Mouse (Mus musculus) embryo, embryonic 10.5 days (tissue): ENCODE measurements around the gene Sh3kbp1.

Source experiments
- DNase-seq: peaks from one replicate; pipeline ENCODE4 v3.0.0-alpha.2; 2015; ENCODE audit warnings: low spot score

Gene Sh3kbp1

DNA sequence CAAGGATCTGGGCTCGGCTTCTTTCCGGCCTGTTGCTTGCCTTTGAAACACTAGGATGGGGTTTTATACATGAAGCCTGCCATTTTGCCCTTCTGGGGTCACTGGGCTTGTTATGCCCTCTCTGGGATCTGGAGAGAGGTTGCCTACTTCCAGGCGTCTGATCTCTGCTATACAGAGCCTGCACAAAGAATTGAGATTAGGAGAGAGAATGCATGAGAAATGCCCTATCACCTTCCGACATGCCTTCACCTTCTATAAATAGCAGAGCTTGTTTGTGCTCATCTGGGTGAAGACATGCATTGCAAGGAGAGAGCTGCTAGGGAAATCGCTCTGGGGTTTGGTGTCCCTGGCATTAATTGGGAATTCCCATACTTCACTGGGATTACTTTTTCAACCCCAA, 301.1 kb downstream of the Sh3kbp1 start:
- DNase-seq, result no peak

DNA sequence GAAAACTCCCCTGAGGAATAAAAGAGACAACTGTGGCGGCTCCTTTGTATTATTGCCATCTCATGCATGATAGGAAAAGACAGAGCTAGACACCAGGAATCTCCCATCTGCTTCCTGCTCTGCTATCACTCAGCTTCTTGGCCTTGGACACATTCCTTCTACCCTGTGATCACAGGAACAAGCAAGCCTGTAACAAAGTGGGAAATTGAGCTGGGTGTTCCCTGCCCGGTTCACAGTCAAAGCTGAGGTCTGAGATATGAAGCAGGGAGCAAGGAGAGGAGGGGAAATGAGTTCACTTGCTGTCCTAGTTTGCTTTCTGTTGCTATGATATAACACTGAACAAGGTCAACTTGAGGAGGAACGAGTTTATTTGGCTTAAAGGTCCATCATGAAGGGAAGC, 301.8 kb downstream of the Sh3kbp1 start:
- DNase-seq, result no peak

DNA sequence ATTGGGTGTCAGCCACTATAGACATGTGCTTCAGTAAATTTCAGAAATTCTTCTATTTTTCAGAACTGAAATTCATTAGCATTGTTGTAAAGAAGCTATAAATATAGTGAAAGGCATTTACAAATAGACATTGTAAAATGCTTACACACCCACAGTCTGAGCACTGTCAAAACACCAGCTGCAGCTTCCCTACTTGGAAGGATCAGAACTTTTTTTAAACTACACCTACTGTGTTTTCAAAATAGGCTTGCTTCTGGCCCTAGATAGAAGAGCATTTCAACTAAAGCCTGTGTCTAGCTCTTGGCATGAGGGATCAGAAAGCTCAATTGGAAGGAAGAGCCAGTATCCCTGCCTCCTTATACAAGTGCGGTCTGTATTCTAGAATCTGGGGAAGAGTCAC, 305.0 kb downstream of the Sh3kbp1 start:
- DNase-seq, result no peak

DNA sequence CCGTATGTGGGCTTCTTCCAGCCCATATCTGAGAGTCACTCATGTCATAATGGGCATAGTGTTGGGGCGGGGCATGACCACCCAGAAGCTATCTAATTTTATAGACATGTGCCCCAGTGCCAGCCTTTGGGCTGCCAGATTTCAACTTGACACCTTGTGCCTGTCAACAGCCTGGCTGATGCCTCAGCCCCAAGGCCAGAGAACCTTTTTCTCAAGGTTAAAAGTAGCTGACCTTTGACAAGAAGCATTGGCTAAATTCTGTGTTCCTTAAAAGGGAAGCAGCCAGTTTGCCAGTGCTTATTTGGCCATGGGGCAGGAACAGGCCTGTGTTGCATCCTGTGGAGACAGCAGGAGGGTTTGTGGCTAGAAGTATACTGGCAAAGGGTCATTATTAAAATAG, 315.5 kb downstream of the Sh3kbp1 start:
- no peak for DNase-seq

DNA sequence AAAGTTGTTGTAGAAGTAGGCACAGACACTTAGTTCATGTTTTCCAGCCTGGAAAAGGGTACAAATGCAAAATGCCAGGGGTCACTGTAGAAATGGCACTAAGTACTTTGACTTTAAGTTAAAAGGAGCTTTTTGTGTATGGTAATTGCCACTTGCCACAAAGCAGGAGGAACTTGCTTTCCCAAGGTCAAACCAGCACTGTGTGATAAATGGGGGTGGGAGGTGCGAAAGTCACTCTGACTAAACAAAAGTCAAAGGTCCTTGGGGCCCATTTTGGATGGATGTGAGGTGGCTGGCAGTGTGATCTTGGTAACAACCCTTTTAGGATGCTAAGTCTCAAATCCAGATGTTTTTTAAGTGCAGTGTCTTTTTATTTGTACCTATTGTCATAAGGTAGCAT, 316.5 kb downstream of the Sh3kbp1 start:
- DNase-seq, result peak; percentile 6

DNA sequence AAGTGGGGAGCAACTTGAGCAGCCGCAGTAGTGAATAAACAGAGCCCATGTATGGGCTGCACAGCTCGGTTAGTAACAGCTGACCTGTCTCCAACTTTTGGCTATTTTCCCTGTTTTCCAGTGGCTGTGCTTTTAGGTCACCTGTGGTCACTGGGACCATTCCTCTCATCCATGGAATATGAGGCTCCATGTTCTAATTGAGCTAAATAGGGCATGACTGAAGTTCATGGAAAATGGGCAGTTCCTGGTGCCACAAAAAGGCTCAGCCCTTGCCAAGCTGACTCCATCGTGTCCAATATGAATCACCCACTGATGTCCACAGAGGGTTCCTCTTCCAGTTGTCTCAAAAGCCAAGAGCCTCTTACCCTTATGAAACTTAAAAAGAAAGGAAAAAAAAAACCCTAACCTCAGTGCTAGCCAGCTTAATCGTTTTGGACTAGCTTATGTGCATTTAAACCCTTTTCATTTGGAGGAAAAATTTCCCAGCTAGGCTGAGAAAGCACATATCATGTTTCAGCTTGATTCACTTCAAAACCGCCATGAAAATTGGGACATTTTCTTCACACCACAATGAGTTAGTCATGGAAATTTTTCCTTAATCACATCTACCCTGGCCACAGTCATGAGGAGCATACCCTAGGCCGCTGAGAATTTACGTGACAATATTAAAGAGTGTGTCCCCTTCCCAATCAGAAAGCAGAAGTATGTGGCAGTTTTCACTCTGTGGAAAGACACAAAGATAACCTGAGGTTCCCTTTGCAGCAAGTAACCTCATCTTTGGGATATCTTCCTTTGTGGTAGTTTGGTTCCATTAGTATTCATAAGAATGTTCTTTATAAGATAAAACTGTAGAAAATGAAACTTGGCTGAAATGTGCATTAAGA, 326.7 kb downstream of the Sh3kbp1 start:
- DNase-seq, result no peak

DNA sequence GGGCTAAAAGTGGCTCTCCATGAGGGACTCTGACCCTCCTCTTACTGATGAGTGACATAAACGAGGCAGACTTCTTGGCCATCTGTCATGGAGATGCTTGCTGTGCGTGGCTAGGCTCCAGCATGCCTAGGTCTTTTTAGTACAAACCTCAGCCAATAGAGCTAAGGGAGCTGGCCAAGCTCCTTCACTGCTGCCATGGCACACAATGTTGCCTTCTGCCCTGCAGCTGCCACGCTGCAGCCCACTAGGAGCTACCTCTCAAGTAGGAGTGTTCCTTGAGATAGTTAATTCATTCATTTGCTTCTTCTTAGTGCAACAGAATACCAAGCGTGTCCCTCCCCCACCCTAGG, 327.3 kb downstream of the Sh3kbp1 start:
- DNase-seq, result no peak

DNA sequence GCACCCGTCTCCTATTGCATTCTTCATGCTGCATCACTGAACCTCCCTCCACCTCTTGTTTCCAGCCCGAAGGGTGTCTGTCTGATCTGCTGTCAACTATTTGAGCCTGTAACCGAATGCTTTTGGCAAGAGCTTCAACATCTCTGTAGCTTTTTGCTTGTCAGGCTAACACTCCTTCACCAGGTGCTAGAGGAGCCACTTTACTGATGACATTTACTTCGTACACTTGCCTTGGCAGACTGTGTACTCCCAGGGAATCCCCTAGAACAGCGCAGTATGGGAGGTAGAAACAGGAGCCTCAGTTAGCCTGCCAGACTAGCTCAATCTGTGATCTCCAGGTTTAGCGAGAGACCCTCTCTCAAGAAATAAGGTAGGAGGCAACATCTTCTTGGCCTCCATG, 328.4 kb downstream of the Sh3kbp1 start:
- DNase-seq, result no peak

DNA sequence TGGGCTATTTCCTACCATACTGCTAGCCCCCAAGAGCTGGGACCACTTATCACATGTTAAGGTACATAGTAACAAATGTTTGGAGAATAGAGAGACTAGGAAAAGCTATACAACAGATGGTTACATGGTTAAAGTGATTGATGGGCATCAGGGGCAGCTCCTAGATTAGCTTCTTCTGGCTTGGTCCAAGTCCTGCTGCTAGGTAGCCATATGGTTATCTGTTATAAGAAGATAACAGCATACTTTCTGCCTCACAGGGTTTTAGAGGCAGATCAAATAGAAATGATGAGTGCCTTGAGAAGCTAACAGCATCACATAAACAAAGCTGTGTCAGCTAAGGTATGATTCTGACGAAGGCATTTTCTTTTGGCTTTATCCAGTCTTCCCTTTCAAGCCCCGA, 334.3 kb downstream of the Sh3kbp1 start:
- DNase-seq, result no peak

DNA sequence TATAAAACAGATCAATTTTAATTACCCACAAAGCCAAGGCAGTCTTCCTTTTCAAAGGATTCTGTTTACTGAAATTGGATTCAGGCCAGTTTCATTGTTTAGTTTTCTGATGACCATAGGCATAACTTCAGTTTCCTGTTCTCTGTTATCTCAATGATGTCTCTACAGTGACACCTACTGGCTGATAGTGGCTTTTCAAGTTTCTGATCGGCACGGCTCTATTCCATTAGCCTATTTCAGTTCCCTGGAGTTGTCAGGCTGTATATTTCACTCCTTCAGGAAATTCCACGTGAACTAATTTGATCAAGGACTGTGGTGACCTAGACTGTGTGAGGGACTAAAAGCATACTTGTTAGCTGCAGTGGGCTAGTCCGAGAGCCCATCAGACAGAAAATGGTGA, 336.2 kb downstream of the Sh3kbp1 start:
- peak; percentile 84 for DNase-seq

DNA sequence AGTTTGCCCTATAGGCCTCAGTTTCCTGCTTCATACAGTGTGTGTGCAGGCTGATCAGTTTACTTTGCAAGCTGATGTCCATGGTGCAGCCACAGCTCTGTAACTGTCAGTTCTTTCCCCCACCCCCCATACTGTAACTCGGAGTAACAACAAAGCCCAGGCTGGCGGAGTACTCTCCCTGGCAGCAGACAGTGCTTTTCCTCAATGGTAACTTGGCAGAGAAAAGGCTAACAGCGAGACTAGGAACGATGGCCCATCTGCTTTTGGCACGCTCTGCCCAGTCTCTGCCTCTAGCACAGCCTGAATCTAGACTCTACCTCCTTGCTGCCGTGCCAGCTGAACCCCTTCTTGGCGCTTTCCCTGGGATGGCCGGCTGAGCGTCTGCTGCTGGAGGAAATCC, 336.9 kb downstream of the Sh3kbp1 start:
- DNase-seq, result no peak

DNA sequence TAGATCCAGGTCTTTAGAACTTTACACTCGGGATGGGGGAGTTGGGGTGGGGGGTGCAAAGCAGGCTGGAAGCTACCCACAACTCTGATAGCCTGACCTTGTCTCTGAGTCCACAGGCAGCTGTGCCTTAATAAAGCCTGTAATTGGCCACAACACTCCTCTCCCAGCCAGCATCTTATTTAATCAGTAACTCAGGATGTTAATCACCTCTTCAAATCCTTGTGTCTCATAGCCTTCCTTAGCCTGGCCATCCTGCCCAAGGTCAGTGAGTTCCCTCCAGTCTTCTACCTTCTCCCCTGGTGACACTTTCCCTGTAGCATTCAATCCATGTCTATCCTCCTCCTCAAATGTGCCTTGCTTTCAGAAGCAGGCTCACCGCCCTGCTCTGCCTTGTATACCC, 342.0 kb downstream of the Sh3kbp1 start:
- no peak for DNase-seq

DNA sequence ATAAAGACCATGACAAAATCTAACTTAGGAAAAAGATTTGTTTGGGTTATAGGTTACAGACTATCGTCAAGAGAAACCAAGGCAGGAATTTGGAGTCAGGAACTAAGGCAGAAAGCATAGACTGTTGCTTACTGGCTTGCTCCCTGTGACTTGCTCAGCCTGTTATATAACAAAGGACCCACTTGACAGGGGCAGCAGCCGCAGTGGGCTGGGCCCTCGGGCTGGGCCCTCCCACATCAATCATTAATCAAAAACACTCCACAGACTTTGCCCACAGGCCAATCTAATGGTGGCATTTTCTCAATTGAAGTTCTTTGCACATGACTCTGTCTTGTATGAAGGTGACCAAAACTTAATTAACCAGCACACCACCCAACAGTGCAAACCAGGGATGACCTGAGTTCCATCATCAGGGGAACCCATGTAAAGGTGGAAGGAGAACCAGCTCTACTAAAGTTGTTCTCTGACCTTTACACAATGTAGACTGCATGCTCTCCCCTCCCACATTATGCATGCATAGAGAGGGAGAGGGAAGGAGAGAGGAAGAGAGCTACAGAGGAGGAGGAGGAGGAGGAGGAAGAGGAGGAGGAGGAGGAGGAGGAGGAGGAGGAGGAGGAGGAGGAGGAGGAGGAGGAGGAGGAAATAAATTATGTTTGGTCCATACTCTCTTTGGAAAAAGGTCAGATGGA, 344.2 kb downstream of the Sh3kbp1 start:
- DNase-seq, result no peak

DNA sequence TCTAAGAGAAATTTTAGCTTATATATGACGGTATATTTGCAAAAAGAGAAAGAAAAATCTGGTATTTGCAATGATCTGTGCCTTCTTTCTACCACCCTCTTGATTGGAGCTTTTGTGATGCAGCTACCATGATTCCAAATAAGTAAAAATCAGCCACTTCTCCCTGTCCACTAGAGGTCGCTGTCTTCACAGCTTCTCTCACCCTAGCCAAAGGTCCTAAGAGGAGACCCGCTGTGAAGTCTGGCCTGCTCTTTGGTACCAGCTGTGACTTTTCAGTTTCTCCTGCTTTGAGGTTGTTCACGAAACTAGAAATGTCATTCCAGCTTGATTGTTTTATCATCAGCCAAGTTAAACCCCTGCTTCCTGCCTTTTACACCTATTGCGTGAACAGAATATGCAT, 346.7 kb downstream of the Sh3kbp1 start:
- peak; percentile 81 for DNase-seq

DNA sequence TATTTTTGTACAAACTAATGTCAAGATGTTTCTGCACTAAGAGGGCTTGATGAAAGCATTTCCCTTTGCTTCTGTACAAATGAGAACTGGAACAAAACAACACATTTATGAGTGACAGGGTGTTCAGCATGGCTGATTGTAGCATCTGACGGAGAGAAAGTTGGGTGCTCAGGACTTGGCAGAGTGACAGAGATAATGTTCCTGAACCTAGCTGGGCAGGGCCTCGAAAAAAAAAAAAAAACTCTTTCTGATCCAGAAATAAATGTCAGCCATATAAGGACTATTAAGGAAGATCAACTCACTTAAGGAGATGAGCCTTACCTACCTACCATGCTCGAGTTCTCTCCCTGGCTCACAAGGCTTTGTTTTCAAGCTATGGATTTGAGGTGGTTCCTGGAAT, 349.2 kb downstream of the Sh3kbp1 start:
- DNase-seq, result no peak

DNA sequence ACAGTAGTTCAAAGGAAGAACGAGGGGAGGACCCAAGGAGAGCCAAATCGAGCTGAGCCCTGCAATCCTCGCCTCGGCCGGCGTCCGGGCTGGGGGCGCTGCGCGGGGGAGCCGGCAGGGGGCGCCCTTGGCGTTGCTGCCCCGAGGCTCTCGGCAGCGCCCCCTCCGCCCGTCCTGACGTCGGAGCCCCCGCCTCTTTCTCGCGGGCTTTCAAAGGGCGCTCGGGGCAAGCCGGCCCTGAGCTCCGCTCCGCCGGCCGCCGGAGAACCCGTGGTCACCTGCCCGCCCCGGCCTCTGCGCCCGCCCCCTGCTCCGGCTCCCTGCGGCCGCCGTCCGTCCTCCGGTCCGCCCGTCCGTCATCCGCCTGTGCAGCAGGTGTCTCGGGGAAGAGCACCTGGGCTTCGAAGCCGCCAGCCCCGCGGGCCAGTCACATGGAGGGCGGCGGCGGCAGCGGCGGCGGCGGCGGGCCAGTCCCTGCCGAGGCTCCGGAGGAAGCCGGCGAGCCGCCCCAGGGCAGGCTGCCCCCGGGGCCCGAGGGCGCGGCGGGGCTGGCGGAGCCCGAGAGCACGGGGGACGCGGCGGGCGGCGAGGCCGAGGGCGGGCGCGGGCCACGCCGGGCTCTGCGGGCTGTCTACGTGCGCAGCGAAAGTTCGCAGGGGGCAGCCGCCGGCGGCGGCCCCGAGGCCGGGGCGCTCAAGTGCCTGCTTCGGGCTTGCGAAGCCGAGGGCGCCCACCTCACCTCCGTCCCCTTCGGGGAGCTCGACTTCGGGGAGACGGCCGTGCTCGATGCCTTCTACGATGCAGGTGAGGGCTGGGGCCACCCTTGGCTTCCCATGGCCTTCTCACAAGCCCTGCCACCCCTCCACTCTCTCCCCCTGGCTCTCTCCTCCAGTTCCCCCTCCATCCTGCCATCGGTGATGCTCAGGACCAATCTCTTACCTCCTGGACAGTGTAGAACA, 361.2 kb downstream of the Sh3kbp1 start, which contains the start of gene Map3k15:
TSS of gene Map3k15 (plus strand) at position 432 of the 959 bp plus-strand sequence.
- peak; percentile 52 for DNase-seq

DNA sequence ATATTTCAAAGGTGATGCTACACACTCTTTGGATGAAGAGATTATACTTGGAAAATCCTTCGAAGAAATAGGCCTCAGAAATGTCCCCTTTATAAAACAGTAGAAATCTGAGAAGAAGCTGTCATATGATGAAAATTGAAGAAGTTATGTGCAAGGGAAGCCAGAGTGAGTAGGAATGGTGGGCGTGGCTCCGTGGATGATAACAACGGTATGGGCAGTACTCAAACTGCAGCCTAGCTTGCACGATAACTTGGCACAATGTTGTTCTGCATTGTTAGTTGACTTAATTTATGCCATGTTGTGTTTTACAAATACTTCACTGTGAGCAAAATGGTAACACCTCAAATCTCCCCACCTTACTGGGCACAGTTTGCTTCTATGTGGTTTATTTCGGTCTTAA, 368.7 kb downstream of the Sh3kbp1 start:
- no peak for DNase-seq
